Mouse (Mus musculus) embryo, embryonic 10.5 days (tissue): ENCODE measurements around the gene Meis2.

Experiments used
- DNase-seq: peaks from one replicate; pipeline ENCODE4 v3.0.0-alpha.2; 2015; ENCODE audit warnings: low spot score

The Meis2 gene

DNA sequence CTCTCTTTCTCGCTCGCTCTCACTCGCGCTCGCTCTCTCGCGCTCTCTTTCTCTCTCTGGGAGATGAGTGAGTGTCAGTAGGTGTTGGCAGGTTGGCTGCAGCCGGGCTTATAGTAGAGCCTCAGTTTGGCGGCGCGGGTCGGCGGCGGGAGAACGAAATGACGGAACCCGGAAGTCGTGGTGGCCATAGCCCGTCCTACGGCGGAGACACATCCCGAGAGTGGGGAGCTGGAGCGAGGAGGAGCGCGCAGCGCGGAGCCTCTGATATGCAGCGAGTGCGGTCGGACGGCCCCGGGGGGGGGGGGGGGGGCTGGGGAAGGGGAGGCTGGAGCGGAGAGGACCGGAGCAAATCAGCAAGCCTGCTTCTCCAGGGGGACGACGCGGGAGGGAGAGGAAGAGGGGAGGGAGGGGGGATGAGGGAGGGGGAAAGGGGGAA, at the start of gene Meis2:
TSS of gene Meis2 (minus strand) at position 270 of the 436 bp plus-strand sequence.
- DNase-seq, result peak; percentile 89

DNA sequence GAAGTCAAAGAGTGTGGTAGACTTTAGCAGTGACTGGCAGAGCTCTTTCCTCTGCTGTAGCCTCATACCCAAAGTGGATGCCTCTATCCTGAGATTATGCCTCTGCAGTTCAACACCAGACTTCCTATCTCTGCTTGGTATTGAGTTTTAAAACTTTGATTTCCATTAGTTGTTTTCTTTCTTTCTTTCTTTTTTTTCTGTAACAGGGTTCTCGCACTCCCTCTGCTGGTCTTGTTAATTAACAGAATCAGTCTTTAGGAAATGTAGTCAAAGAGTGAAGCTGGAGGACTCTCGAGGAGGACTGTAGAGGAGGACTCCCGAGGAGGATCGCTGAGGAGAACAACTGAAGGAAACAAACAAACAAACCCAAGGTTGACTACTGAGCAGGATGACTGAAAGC, 40.6 kb upstream of the Meis2 start:
- DNase-seq, result peak; percentile 21

DNA sequence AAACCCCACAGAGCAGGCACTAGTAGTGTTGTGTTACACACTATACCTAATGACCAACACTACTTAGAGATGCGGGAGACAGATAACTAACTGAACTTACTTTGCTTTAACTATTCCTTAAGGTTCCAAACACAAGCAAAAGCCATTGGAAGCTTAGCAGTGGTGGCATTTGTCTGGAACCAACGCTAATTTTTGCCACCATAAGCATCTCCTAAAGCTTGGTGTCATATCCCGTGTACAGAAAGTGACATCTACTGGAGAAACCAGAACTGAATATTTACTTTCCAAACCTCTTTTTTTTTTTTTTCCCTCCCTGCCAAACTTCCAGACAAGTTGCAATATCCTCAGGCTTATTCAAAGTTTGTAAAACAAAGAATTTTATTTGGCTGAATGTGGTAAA, 39.5 kb upstream of the Meis2 start:
- DNase-seq, result peak; percentile 20

DNA sequence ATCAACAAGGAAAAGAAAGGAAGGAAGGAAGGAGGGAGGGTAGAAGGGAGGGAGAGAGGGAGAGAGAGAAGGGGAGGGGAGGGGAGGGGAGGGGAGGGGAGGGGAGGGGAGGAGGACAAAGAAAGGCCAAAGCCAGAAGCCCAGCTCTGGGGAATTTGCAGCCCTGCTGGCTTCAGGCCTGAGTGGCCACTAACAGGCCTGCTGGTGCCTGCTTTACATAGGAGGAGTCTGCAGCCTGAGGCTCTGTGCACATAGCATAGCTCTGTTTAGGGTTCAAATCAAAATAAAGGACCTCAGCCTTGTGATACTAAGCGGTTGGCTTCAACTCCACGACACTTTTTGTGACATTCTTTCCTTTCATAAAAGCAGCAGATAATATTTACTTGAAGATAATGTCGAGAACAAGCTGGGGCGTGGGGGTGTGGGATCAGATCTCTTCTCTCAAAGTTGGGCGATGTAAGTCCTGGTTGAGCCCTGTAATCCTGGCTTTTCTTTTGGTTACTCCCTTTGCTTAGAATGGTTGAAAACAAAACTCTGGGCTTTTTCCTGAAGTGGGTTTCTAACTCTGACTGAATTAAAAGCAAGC, 37.9 kb upstream of the Meis2 start:
- DNase-seq, result peak; percentile 78

DNA sequence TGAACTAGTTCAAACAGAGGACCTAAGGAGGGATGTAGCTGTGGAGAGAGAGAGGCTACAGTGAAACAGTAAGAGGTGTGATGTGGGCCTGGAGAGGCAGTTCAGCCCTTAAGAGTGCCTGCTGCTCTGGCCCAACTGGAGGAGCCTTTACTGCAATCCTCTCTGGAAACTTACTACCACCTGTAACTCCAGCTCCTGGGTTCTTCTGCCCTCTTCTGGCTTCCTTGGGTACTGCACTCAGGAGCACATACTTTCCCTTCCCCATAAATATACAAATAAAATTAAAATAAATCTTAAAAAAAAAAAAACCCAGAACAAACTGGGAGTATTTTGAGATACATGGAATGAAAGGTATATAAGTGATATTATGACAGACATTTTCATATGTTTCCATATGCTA, 35.6 kb upstream of the Meis2 start:
- DNase-seq, result peak; percentile 70

DNA sequence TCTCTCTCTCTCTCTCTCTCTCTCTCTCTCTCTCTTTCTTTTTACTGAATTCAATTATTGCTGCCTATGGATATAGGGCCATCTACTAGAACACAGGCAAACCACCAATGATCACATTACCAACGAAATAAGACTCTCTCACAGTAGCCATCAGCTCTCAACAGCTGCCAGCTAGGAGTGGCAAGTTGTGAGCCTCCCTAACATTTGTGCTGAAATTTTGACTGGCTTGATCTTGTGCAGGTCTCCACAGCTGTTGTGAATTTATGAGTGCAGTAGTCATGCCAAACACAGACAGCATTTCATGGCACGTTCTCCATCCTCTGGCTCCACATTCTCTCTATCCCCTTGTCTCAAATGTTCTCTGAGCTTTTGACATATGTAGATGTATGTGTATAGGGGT, 15.3 kb upstream of the Meis2 start:
- DNase-seq, result no peak

DNA sequence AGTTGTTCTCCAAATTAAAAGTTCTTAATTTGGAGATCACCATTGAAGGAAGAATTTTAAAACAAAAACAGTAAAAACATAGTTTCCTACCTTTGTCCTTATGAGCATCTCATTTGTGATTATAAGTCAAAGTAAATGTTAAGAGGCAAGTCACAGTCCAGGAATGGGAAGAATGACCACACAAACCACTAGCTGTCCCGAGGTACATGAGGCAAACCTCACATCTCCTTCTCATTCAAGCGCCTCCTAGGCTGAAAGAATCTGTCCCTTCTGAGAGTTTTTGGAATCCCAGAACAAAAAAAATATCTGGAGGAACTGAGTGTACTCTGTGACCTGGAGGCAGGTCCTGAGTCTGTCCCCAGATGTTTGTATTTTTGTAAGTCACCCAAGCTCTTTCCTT, 13.2 kb upstream of the Meis2 start:
- no peak for DNase-seq

DNA sequence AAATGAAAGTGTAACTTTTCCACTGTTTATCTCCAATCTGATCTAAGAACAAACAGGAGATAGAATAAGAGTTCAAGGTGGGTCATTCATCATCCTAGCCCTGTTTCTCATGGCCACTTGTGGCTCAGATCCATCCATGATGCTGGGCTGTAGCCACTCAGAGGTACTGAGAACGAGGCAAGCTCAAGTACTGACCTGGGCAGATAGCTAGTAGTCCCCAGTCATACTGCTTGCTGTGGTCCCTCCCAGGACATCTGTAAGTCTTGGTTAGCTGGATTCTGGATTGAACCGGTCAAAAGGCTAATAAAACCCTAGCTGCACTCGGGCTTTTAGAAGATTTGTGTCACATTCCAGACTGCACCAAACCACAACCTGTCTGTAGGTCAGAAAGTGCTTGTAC, 12.1 kb upstream of the Meis2 start:
- DNase-seq, result no peak

DNA sequence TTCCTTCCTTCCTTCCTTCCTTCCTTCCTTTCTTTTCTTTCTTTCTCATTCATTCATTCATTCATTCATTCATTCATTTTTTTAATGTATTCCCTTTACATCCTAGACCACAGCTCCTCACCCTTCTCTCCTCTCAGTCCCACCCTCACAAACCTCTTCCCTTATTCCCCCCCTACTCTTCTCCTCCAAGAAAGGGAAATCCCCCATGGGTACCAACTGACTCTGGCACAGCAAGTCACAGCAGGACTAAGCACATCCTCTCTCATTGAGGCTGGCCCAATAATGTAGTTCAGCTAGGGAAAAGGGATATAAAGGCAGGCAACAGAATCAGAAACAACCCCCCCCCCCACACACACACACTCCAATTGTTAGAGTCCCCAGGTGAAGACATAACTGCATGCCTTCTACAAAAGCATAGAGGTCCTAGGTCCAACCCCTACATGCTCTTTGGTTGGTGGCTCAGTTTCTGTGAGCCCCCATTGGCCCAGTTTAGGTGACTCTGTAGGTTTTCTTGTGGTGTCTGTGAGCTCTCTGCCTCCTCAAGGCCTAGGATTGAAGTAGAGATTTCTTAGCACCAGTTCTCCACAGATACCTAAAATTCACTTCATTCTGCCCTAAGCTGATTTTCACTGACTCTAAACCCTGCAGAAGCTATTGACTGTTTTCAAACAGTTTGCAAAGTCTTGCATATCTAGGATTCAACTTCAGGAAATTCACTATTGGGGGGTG, 11.3 kb upstream of the Meis2 start:
- no peak for DNase-seq

DNA sequence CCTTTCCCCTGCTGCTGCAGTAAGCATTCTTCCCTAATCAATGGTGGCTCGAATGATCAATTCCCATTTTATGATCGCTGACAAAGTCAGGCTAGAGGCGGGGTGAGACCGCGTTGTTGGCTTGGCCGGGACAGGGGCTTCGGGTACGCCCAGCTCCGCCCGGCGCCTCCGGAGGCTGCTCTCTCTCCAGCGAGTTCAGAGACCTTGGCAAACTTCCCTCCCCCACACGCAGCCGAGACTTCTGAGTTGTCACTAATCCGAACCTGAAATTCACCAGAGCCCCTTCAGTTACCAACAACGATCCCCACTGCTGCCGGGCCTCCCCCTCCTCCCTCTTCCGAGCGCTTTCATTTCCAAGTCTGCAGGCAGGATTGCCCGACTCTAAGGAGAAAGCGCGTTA, 10.3 kb upstream of the Meis2 start:
- peak; percentile 91 for DNase-seq

DNA sequence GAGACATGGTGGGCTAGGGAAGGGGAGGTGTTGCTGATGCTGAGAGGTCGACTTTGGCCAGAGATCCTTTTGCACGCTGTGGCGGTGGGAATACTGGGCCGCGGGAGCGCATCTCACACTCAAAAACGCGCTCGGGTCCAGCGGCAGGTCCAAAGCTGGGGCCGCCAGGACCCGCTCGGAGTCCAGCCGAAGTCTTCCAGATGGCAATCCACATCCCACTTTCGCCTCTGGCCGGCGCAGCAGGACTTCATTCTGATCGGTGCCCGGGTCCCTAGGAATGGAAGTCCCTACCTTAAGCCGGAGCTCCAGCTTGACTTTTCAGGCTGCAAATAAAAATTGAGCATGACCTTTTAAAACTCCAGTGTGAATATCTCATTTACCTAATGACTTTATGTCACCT, 9.8 kb upstream of the Meis2 start:
- peak; percentile 75 for DNase-seq

DNA sequence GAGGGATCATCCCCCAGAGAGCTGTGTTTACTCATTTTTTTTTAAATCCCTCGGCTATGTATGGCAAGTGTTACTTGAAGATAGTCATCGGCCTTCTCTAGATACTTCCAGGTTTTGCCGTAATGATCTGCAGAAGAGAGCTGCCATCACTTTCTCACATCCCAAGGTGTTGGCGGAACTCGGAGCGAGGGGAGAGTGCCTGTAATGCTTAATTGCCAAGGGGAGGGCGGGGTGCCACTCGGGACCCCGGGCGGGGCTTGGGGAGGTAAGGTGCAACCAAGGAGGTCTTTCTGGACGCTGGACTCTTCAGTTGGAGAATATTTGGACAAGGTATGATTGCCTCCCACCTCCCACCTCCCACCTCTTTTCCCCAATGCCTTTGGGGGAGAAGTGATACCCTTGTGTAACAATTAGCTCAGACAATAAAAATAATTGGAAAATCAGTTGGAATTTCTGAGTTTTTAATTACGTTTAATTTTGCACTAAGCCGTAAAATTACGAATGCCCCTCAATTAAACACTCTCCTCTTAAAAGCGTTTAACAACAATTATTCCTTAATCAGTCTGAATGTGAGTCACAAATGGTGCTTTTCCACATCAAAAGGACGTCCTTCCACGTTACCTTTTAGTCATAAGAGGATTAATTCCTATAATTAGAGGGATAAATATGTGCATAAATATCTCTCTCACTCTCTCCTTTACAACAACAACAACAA, 9.2 kb upstream of the Meis2 start:
- DNase-seq, result peak; percentile 37

DNA sequence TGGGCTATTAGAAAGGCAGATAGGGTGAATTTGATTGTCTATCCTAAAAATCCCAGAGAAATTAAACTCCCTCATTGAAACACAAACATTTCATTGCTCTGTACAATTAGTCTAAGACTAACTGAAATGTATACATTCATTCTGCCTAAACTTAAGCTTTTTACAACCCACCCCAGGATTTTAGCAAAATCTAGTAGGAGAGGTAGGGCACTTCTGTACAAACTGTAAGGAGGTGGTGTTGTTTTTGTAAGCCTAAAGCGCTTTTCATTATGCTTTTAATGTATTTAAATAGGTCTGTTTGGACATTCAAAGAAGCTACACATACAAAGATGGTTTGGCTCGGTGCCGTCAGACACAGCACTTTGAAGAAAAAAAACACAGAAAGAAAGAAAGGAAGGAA, 8.4 kb upstream of the Meis2 start:
- no peak for DNase-seq

DNA sequence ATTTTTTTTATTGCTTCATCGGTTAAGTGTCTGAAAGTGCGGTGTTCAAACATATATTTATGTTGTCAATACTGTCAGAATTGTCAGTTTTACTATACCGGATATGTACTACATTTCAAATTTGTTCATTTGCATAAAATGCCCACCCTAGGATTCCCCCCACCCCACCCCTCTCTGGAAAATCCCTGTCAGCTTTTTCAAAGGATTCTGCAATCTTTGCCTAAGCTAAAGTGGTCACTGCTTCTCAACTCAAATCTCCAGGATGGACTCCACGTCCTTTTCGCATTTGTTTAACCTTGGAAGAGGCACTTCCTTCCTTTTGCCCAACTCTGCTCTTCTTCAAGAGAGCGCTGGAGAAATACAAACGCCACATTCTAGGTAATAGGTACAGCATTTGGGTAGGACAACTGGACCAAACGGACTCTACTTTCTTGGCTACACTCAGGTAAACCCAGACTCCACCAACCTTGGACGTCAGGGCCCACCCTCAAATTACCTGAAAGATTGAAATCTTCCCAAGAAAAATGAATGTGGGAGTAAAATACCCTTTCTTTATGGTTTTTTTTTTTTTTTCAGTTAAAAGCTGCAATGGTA, 7.8 kb upstream of the Meis2 start:
- peak; percentile 43 for DNase-seq

DNA sequence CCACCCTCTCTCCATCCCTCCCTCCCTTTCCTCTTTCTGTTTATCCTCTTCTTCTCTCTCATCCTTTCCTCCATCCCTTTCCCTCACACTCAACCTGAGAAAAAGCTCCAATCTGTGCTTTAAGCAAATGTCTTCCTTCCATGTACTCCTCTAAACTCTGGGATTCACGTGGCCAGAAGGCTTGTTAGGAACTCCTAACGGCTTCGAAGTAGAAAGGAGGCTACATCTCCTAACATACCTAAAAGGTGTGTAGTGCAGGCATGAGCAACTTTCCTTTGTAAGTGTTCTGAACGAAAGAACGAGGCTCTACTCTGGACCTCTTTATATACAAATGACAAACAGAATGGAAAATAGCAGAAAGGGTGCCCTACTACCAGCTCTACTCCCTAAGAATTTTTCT, 7.1 kb upstream of the Meis2 start:
- DNase-seq, result peak; percentile 48

DNA sequence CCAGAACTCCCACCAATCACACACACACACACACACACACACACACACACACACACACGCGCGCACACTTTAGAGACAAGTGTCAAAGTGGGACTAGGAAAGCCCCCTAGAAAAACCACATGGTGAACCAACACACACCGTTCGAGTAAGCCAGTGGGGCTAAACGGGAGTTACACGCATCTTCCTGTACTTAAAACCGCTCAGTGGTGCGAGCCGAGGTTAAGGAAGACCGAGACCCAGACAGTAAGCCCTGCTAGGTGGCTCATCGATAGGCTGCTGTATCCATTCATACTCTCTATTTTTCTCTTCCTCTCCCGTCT, 6.6 kb upstream of the Meis2 start:
- DNase-seq, result peak; percentile 60

DNA sequence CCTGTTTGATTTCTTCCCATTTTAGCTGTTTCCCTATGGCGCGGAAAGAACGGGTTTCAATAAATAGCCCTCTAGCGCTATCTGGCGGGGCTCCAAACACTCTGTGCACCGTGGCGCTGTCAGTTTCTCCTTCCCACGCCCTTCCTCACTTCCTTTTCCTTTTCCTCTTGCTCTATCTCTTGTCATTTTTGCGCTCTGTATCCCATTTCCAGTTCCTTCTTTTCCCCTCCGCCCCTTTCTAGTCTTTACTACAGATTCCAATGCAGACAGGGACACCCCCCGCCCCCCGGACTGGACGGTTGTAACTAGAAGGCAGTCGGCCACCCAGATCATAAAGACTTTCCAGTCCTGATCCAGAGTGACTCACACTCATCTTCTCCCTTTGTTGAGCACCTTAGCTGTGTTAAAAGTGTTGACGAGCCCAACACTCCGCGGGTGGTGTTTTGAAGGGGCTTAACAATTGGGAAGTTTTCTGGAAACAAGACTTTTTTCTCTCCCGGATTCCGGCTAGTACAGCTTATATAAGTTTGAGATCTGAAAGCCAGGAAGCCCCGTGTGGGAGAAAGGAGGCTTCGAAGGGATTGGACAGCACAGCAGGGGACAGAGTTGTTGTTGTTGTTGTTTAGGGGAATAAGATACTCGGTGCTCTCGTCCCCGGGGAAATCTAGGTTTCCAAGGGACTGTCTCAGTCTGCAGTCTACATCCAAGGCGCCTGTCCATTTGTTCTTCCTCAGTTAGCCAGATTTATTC, 6.1 kb upstream of the Meis2 start:
- DNase-seq, result peak; percentile 89

DNA sequence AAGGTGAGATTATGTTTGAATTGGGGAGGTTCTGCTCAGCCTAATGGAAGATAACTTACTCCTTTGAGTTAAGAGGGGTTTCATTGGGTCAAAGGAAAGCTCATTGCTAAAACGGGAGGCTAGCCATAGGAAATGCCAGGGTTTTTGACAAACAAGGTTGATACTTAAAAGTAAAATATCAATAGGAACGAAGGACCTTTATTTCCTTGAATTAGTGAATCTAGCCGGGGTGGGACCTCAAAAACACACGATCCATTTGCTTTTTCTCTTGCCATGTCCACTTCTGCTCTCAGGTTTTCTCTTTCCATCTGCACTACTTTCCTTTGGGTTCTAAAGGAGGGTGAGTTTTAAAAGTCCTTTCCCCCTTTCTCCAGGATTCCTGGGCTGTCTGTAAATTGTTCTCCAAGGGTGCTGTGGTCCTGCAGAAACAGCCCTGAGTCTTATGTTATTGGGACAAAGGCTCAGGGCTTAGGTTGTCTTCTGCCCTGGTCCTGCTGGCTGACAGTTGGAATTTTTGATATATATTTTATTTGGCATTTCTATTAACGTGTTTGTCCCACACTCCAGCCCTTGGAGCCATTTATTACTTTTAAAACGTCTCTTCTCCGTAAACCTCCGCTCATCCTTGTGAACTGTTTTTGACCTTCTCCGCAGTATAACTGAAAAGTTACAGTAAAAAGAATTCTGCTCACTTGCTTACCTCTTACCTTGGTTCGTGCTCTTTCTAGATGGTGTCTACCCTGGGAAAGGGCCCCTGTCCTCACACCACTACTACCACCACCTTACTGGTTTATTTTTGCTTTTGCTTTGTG, 5.2 kb upstream of the Meis2 start:
- peak; percentile 35 for DNase-seq

DNA sequence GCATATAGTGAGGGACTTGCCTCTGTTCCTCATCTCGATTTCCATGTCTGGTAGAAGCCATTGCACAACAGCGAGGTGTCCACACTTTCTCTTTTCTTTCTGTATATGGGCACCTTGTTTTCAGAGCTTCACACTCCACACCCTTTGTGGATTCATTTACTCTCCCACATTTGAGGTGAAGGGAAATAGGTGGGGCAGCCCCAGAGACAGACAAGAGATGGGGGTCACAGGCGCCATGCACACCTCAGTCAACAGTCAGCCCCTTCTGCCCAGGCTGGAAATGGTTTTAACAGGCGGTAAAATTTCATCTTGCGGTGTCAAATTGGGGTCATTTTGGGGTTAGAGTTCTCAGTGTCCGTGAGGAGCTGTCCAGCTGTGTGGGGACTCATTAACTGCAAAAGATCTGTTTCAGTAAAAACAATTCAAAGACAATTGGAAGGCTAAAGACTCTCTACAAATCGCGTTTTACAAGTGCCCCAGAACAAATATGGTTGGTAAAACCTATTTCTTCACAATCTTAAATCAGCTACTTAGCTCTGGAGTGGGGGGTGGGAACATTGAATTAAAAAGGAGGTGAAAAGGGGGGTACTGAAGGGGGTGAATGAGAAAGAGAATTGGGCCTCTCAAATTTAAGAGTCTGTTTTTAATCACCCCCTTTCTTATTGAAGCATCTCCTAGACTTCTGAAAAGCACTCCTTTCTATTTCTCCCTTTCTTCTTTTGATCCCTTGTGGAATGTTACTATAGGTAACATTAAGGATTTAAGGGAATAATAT, 4.0 kb upstream of the Meis2 start:
- peak; percentile 82 for DNase-seq

DNA sequence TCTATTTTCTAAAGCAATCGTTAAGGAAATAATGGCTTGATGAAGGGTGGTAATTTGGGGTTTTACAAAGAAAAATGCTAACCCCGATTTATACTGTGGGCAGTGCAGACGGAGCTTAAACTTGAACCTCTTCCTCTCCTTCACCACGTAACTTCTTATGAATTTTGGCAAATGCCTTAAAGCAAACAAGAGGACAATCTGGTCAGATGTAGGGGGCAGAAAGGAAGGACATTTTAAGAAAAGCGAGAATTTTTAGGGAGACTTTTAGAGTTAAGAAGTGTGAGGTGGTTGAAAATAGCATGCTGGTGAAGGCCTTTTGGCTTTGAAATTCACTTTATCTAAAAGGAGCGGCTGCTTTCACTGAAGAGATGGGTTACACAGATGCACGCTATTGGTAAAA, 3.3 kb upstream of the Meis2 start:
- DNase-seq, result no peak

DNA sequence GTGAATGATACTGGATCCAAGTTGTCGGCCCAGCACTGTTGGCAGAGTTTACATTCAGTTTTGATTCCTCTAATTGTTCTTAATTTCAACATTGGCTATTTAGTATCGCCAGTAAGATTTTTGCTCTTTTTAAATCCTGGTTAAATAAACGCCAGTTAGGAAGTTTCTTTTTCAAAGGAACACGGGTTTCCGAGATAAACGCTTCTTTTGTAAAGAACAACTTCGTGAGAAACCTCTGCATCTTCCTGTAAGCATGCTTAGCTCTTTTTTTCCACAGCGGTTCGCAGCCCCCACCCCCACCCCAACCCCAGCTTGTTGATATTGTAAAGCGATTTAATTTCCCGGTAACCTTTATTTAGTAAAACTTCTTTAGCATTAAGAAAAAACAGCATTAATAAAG, 2.8 kb upstream of the Meis2 start:
- no peak for DNase-seq
